Mouse (Mus musculus) kidney, adult 11 months (tissue): Measurements from ENCODE around the gene Tm9sf2.

Experiments
- DNase-seq: peaks from one replicate; pipeline ENCODE4 v3.0.0; 2022

The Tm9sf2 gene

DNA sequence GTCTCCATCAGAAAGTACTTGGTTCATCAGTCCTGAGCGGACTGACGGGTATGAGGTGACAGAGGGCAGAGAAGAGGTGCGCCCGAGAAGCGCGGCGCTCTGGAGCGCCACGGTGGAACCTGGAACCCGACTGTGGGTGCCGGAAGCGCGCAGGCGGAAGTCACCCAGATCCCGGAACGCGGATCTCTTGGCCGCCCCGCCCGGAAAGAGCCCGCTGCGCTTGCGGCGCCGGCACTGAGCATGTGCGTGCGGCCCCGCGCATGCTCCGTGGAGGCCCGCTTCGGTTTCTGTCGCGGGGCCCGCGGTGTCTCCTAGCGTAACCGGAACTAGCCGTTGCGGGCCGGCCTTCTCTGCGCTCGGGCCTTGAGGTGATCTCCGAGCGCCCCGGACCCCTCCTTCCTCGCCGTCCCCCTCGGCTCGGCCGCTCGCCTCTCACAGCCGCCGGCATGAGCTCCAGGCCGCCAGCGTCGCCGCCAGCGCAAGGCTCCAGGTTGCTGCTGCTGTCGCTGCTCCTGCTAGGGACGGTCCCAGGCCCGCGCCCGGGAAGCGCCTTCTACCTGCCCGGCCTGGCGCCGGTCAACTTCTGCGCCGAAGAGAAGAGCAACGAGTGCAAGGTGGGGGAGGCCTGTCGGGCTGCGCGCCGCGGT, at the start of gene Tm9sf2:
Gene Tm9sf2 (plus strand): TSS at position 217 of the 647 bp plus-strand sequence.
- DNase-seq: peak; percentile 93

- DNase-seq: no peak
These were observed 48.9 kb upstream of the Tm9sf2 start for GRCm38 (mm10) chr14:122057941-122058346.

DNA sequence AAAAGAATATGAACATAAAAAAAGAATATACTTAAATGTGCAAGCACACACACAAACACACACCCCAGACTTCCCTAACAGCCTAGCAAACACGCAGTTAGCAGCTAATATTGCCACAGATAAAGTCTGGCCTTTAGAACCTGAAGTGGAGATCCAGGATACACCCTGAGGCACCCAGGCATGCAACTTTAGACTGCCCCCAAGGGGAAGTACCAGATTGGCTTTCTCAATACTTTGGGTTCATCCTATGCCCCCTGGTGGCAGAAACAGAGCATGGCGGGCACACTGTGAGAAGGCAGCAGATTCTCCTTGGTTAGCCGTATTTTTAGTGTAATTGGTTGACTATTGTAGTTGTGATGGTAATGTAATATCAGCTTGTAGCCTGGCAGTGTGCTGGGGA, 46.2 kb upstream of the Tm9sf2 start:
- peak; percentile 63 for DNase-seq

DNA sequence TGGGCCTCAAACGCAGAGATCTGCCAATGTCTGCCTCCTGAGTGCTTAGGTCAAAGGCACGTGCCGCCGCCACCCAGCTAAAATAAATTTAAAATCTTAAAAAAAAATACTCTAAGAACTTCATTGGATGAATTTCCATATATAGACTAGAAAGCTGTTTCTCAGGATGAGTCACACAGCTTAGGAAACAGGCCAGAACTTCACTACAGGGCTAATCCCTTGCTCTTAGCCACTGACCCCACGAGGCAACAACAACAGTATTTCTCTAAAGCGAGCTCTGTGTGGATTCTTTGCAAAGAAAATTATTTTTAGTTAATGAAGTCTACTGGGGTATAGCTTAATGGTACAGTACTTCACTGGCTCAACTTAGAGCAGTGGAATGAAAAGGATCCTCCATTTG, 45.5 kb upstream of the Tm9sf2 start:
- no peak for DNase-seq

GRCm38 (mm10) chr14:122062411-122063090, 44.3 kb upstream of the Tm9sf2 start:
- DNase-seq: no peak

DNA sequence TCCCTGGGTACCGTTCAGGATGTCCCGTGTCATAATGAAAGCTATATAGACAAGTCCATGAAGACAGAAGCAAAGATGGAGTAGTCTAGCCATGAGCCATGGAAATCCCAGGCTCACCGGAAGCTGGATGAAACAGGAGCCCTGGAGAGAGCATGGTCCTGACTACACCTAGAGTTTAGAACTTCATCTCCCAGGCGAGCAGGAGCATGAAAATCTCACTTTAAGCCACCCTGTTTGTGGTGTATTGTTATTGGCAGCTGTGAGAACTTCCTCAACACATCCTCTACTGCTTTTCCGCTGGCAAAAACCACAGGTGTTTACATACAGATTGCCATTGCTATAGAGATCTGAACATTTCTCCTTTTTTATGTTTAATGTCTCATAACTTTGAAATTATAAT, 43.2 kb upstream of the Tm9sf2 start:
- no peak for DNase-seq

- DNase-seq: peak; percentile 43
These were observed 42.3 kb upstream of the Tm9sf2 start for GRCm38 (mm10) chr14:122064519-122064918.

DNA sequence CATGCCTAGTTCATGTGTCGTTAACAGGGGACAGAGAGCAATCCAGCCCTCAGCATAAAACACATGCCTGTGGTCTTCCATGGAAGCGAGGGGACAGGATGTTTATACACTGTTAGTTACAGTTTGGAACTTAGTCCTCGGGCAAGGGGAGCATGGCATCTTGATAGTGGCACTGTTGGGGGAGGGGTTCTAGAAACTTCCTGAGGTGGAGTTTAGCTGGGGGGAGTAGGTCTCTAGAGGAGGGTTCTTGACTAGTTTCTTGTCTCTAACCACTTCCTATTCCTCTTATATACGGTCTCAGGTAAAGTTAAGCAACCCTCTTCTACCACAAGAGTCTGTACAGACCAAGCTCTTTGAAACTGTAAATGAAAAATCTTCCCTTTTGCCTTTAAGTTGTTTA, 40.6 kb upstream of the Tm9sf2 start:
- no peak for DNase-seq

DNA sequence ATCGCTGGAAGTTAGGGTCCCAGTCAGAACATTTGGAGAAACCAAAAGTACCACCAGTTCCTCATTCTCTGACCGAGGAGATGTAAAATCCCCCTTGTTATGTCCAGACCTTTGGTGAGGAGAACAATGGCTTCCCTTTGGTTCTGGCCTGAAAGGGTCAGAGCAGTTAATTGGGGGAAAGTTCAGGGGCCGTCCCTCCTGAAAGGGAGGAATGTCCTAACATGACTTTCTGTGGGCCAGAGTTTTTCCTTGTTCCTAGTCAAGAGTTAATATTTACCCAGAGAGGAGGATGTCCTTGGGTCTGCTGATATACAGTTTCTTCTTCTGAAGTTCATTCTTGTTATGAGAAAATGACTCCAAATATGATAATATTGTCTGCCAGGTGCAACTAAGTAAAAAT, 38.8 kb upstream of the Tm9sf2 start:
- peak; percentile 75 for DNase-seq

DNA sequence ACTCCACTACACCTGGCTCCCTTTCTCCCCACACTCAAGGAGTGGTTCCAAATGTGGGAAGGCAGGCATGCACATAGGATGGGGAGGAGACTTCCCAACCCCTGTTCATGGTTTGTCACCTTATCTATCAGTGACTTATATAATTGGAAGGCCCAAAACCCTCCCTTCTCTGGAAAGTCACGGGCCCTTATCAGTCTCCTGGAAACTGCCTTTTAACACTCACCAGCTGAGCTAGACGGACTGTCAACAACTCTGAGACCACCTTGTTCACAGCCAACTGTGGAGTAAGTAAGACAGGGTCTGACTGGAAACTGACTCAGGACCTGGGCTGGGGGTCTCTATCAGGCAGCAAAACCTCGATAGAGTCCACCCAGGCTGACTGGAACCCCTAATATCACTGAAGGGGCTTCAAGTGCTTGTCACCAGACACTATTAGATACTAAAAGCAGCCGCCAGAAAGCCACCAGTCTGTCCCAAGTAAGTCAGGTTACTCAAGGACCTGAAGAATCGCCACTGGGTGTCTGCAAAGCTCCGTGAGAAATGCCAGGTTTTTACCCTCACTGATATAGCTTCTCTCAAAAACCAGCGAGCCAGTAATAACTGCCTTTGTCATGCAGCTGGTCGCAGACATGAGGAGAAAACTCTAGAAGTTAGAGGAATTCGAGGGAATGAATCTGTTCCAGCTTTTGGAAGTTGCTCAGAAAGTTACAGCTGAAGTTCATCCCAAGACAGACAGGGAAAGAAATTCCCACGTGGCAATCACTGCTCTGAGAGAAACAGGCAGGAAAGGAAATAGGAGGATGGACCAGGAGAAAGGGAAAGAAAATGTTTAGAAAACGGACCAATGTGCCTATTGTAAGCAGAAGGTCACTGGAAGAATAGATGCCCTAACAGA, 37.8 kb upstream of the Tm9sf2 start:
- no peak for DNase-seq

DNA sequence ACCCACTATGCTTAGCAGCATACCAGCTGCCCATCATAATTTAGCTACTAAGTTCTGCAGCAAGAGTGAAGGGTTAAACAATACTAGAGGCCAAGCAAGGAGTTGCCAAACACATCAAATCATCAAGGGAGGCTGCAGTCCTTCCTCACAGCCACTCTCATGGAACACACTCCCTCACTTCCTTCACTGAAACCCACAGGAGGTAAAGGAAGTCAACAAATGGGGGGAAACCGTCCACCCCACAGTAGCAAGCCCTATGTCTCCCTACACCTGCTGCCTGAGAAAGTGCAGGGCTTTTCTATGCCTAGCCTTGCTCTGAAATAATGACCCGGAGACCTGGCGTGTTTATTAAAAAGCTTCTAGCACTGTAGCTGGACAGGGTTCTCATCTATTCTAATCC, 36.9 kb upstream of the Tm9sf2 start:
- no peak for DNase-seq

DNA sequence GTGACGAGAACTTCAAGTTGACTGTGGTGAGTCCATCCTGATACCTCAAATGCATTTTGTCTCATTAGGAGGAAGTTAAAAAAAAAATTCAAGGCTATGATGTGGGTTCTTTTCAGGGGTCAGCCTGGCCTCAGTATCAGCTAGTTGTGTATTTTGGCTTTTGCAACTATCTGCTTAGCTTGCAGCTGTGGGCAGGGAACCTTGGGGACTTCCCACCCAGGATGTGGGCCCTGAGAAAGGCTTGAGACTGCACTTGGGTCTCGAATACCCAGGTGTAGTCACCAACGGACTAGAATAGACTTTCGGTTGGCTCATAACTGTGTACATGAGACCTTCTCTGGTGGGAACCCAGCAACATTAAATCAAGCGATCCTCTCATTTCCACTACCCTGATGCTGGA, 33.4 kb upstream of the Tm9sf2 start:
- no peak for DNase-seq

GRCm38 (mm10) chr14:122074360-122074759, 32.5 kb upstream of the Tm9sf2 start:
- DNase-seq: no peak

GRCm38 (mm10) chr14:122075485-122076200, 31.2 kb upstream of the Tm9sf2 start:
- peak; percentile 72 for DNase-seq

GRCm38 (mm10) chr14:122077017-122077416, 29.8 kb upstream of the Tm9sf2 start:
- no peak for DNase-seq

GRCm38 (mm10) chr14:122079428-122079827, 27.4 kb upstream of the Tm9sf2 start:
- DNase-seq: peak; percentile 33

GRCm38 (mm10) chr14:122079921-122080320, 26.9 kb upstream of the Tm9sf2 start:
- DNase-seq: no peak

GRCm38 (mm10) chr14:122081308-122081707, 25.5 kb upstream of the Tm9sf2 start:
- DNase-seq: no peak

GRCm38 (mm10) chr14:122083499-122083898, 23.3 kb upstream of the Tm9sf2 start:
- no peak for DNase-seq

DNA sequence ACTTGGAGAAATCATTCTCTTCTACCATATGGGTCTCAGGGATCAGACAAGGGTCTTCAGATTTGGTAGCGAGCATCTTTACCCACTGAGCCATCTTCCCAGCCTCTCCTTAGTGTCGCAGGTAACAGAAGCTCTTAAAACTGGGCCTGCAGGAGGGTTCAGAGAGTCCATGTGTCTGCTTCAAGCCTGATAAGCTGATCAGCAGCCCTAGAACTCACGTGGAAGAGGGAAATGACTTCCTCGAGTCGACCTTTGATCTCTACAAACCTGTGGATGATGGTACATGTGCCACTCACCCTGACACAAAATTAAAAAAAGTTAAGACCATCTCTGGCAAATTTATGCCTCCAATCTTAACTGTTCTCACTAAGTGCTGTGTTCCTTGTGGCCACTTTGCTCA, 18.9 kb upstream of the Tm9sf2 start:
- DNase-seq: no peak

GRCm38 (mm10) chr14:122092363-122092762, 14.5 kb upstream of the Tm9sf2 start:
- DNase-seq: no peak

DNA sequence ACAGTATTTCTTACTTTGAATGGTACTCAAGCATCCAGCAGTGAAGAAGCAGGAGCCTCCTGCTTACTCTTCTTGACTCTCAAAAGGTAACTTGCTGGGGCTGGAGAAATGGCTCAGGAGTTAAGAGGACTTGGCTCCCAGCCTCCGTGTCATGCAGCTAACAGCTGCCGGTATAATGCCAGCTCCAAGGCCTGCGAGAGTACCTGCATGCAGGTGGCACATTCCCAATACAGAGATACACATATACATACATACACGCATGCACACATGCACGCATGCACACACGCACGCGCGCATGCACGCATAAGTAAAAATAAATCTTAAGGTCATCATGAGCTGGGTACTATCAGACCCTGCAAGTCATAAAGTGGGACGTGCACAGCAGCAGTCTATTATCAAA, 10.5 kb upstream of the Tm9sf2 start:
- DNase-seq: no peak

GRCm38 (mm10) chr14:122099584-122099983, 7.3 kb upstream of the Tm9sf2 start:
- no peak for DNase-seq
